Mouse (Mus musculus) hindbrain, embryonic 11.5 days (tissue): ENCODE results near the gene Ube2d3. TPM values are rescaled to one million over a fixed set of nuclear protein-coding genes. Genes with fewer than 3 reads are reported as not detected.
"Not testable (repeated sequence)": the region's sequence is repeated elsewhere in the genome, so short reads cannot be mapped to it uniquely, and the experiment has no call there.

ENCODE experiments used
- ATAC-seq: fragments of 200-750 bp; cut with Nextera tagmentation; 2 replicates; pipeline ENCODE4 v1.8.0; 2017; ENCODE audit warnings: mild to moderate bottlenecking, moderate TSS enrichment, moderate library complexity; ENCODE audit not compliant: low FRiP score
- DNase-seq: peaks from one replicate; pipeline ENCODE4 v3.0.0-alpha.2; 2015; ENCODE audit warnings: low spot score
- H3K27ac ChIP-seq: fragments of 300-500 bp; sonication (generic); 2 replicates; pipeline ENCODE4 v1.5.1; 2014; ENCODE audit warnings: mild to moderate bottlenecking, low read depth, low read length
- H3K27me3 ChIP-seq: fragments of 300-500 bp; sonication (generic); 2 replicates; pipeline ENCODE4 v1.6.1; 2014; ENCODE audit warnings: mild to moderate bottlenecking, low read length, moderate library complexity, mixed read lengths; ENCODE audit not compliant: control insufficient read depth, insufficient read depth
- H3K36me3 ChIP-seq: fragments of 300-500 bp; sonication (generic); 2 replicates; pipeline ENCODE4 v1.6.1; 2014; ENCODE audit warnings: mild to moderate bottlenecking, low read length, moderate library complexity, mixed read lengths; ENCODE audit not compliant: control insufficient read depth, insufficient read depth
- H3K4me1 ChIP-seq: fragments of 300-500 bp; sonication (generic); replicated peaks from 2 replicates; pipeline ENCODE4 v1.6.1; 2014; ENCODE audit warnings: low read length, mixed read lengths; ENCODE audit not compliant: control insufficient read depth, insufficient read depth
- H3K4me2 ChIP-seq: fragments of 300-500 bp; sonication (generic); replicated peaks from 2 replicates; pipeline ENCODE4 v1.6.1; 2014; ENCODE audit warnings: mild to moderate bottlenecking, low read depth, low read length
- H3K4me3 ChIP-seq: fragments of 300-500 bp; sonication (generic); 2 replicates; pipeline ENCODE4 v1.5.1; 2014; ENCODE audit warnings: low read depth, low read length
- H3K9ac ChIP-seq: fragments of 300-500 bp; sonication (generic); 2 replicates; pipeline ENCODE4 v1.6.1; 2014; ENCODE audit warnings: low read depth, low read length
- H3K9me3 ChIP-seq: fragments of 300-500 bp; sonication (generic); 2 replicates; pipeline ENCODE4 v1.6.1; 2016; ENCODE audit warnings: low read length; ENCODE audit not compliant: control insufficient read depth
- WGBS: fragments of 180-500 bp; shearing (Covaris S2); extraction: QIAGEN DNeasy Blood & Tissue Kit; methylation state at CpG from one replicate; pipeline ENCODE4 v1.1.7; 2014; 5-methylcytosine and 5-hydroxymethylcytosine counted together
- polyA plus RNA-seq: library from polyadenylated mRNA; unstranded; fragments of >200 nt; fragmentation: Nextera tagmentation; extraction: Ambion mirVana; gene quantifications from 2 replicates; pipeline ENCODE4 v1.2.1, GENCODE M21; 2014

Gene Ube2d3
- polyA plus RNA-seq, 1 experiment from 2014 or later: 666 TPM

GRCm38 (mm10) chr3:135479090-135479489, 41.1 kb downstream of the Ube2d3 start:
- H3K9me3 ChIP-seq, H3K4me2 ChIP-seq, ATAC-seq, H3K27ac ChIP-seq, DNase-seq, H3K36me3 ChIP-seq, H3K9ac ChIP-seq, H3K4me1 ChIP-seq, H3K4me3 ChIP-seq, H3K27me3 ChIP-seq: not testable (repeated sequence)
- 80% methylated on average over 5 of the region's 5 CpGs for WGBS

GRCm38 (mm10) chr3:135480767-135481166, 42.8 kb downstream of the Ube2d3 start:
- Histone ChIP-seq H3K4me1 (no peaks in the 10 kb centered on the region), H3K36me3 (no peaks in the 10 kb centered on the region), H3K4me2 (no peak overlapping the region), H3K9ac (no peak overlapping the region), H3K27me3 (no peaks in the 10 kb centered on the region), H3K9me3 (no peaks in the 10 kb centered on the region), H3K27ac (no peak overlapping the region), H3K4me3 (no peak overlapping the region)
- ATAC-seq (no peak), DNase-seq (no peak)
- 86% methylated on average over 6 of the region's 6 CpGs for WGBS

- Histone ChIP-seq H3K9me3 (no peaks in the 10 kb centered on the region), H3K9ac (no peak overlapping the region), H3K4me3 (no peak overlapping the region), H3K4me1 (no peaks in the 10 kb centered on the region), H3K4me2 (no peak overlapping the region), H3K27ac (no peak overlapping the region), H3K27me3 (no peaks in the 10 kb centered on the region), H3K36me3 (no peaks in the 10 kb centered on the region)
- ATAC-seq (no peak), DNase-seq (no peak)
- WGBS: 72% methylated on average over 3 of the region's 3 CpGs
Measured at GRCm38 (mm10) chr3:135481608-135482007, 43.7 kb downstream of the Ube2d3 start.

- not testable (repeated sequence) for H3K27me3 ChIP-seq, ATAC-seq, H3K4me3 ChIP-seq
Measured at GRCm38 (mm10) chr3:135484650-135485049, 46.7 kb downstream of the Ube2d3 start.

GRCm38 (mm10) chr3:135485128-135485899, 47.4 kb downstream of the Ube2d3 start, which contains the start of gene Manba:
Gene Manba, plus strand, starts transcription at chr3:135485611.
- H3K4me3 ChIP-seq: peak within 1 kb of the TSS; percentile 50
- DNase-seq: peak; percentile 73
- no peaks in the 10 kb centered on the region for H3K27me3 ChIP-seq
- no peaks in the 10 kb centered on the region for H3K4me1 ChIP-seq
- no peaks in the 10 kb centered on the region for H3K36me3 ChIP-seq
- no peaks in the 10 kb centered on the region for H3K9me3 ChIP-seq
- peak within 1 kb of the TSS; percentile 93 for H3K4me2 ChIP-seq
- peak within 1 kb of the TSS; percentile 60 for H3K9ac ChIP-seq
- ATAC-seq: peak; percentile 93
- WGBS: 3% methylated on average over 48 of the region's 48 CpGs
- no peak within 1 kb of the TSS for H3K27ac ChIP-seq

More at GRCm38 (mm10) chr3:135484650-135485049, 46.7 kb downstream of the Ube2d3 start:
- not testable (repeated sequence) for H3K4me1 ChIP-seq, H3K36me3 ChIP-seq, H3K27ac ChIP-seq, H3K9ac ChIP-seq, DNase-seq, H3K9me3 ChIP-seq, H3K4me2 ChIP-seq
- 90% methylated on average over 15 of the region's 15 CpGs for WGBS

- peak overlapping the region; percentile 93 for H3K4me2 ChIP-seq
- 18% methylated on average over 9 of the region's 9 CpGs for WGBS
- H3K9ac ChIP-seq: peak overlapping the region; percentile 60
- no peaks in the 10 kb centered on the region for H3K4me1 ChIP-seq
- ATAC-seq (no peak), DNase-seq (no peak)
- no peaks in the 10 kb centered on the region for H3K36me3 ChIP-seq
- H3K4me3 ChIP-seq: peak overlapping the region; percentile 50
- no peaks in the 10 kb centered on the region for H3K27me3 ChIP-seq
- no peak overlapping the region for H3K27ac ChIP-seq
- H3K9me3 ChIP-seq: no peaks in the 10 kb centered on the region
Measured at GRCm38 (mm10) chr3:135485900-135486241, 47.9 kb downstream of the Ube2d3 start.

- Histone ChIP-seq H3K9ac (no peak overlapping the region), H3K4me3 (no peak overlapping the region), H3K27me3 (no peaks in the 10 kb centered on the region), H3K36me3 (no peaks in the 10 kb centered on the region), H3K4me2 (no peak overlapping the region), H3K27ac (no peak overlapping the region), H3K9me3 (no peaks in the 10 kb centered on the region), H3K4me1 (no peaks in the 10 kb centered on the region)
- ATAC-seq (no peak), DNase-seq (no peak)
- WGBS: 87% methylated on average over 5 of the region's 5 CpGs
Measured at GRCm38 (mm10) chr3:135486351-135486750, 48.4 kb downstream of the Ube2d3 start.

GRCm38 (mm10) chr3:135487803-135488202, 49.9 kb downstream of the Ube2d3 start:
- no peak overlapping the region for H3K27ac ChIP-seq
- H3K36me3 ChIP-seq: no peaks in the 10 kb centered on the region
- H3K4me3 ChIP-seq: no peak overlapping the region
- 90% methylated on average over 4 of the region's 4 CpGs for WGBS
- no peak overlapping the region for H3K9ac ChIP-seq
- no peaks in the 10 kb centered on the region for H3K4me1 ChIP-seq
- no peak for DNase-seq
- no peaks in the 10 kb centered on the region for H3K9me3 ChIP-seq
- H3K4me2 ChIP-seq: no peak overlapping the region
- no peak for ATAC-seq
- no peaks in the 10 kb centered on the region for H3K27me3 ChIP-seq

GRCm38 (mm10) chr3:135489865-135490520, 52.0 kb downstream of the Ube2d3 start:
- DNase-seq (no peak), ATAC-seq (no peak)
- 81% methylated on average over 5 of the region's 5 CpGs for WGBS
- H3K4me1 ChIP-seq: no peaks in the 10 kb centered on the region
- no peaks in the 10 kb centered on the region for H3K27me3 ChIP-seq
- H3K4me3 ChIP-seq: no peak overlapping the region
- no peak overlapping the region for H3K4me2 ChIP-seq
- no peak overlapping the region for H3K27ac ChIP-seq
- no peak overlapping the region for H3K9ac ChIP-seq
- no peaks in the 10 kb centered on the region for H3K36me3 ChIP-seq
- H3K9me3 ChIP-seq: no peaks in the 10 kb centered on the region
